Mouse (Mus musculus) megakaryocyte, embryonic 14.5 days (primary cell): ENCODE results near the gene Golga2. TPM values are rescaled to one million over a fixed set of nuclear protein-coding genes. Genes with fewer than 3 reads are reported as not detected.

ENCODE experiments used
- H3K27me3 ChIP-seq: replicated peaks from 2 replicates; pipeline ENCODE3; 2012; ENCODE audit warnings: inconsistent platforms
- H3K36me3 ChIP-seq: replicated peaks from 2 replicates; pipeline ENCODE3; 2012; ENCODE audit warnings: low read length, inconsistent platforms, mixed read lengths
- H3K4me1 ChIP-seq: 2 replicates; pipeline ENCODE4 v1.6.1; 2012; ENCODE audit warnings: inconsistent platforms
- H3K4me3 ChIP-seq: replicated peaks from 2 replicates; pipeline ENCODE3; 2012; ENCODE audit warnings: moderate library complexity, mild to moderate bottlenecking, inconsistent platforms
- H3K9me3 ChIP-seq: 2 replicates; pipeline ENCODE4 v1.6.1; 2012; ENCODE audit warnings: inconsistent platforms
- FLI1 ChIP-seq: IDR thresholded peaks from 2 replicates; pipeline ENCODE4 v1.6.1; 2012; ENCODE audit warnings: low read length, inconsistent platforms, mixed read lengths
- GATA1 ChIP-seq: IDR thresholded peaks from 3 replicates; pipeline ENCODE4 v1.6.1; 2012; ENCODE audit warnings: mixed read lengths, low read length, inconsistent platforms, borderline replicate concordance
- polyA plus RNA-seq: library from polyadenylated mRNA; stranded (reverse); fragments of >175 nt; gene quantifications from 2 replicates; pipeline ENCODE4 v1.2.3, GENCODE M21; 2012; ENCODE audit warnings: low replicate concordance; ENCODE audit not compliant: insufficient read depth

Golga2 gene
- polyA plus RNA-seq, 1 experiment = 26.0 TPM

DNA sequence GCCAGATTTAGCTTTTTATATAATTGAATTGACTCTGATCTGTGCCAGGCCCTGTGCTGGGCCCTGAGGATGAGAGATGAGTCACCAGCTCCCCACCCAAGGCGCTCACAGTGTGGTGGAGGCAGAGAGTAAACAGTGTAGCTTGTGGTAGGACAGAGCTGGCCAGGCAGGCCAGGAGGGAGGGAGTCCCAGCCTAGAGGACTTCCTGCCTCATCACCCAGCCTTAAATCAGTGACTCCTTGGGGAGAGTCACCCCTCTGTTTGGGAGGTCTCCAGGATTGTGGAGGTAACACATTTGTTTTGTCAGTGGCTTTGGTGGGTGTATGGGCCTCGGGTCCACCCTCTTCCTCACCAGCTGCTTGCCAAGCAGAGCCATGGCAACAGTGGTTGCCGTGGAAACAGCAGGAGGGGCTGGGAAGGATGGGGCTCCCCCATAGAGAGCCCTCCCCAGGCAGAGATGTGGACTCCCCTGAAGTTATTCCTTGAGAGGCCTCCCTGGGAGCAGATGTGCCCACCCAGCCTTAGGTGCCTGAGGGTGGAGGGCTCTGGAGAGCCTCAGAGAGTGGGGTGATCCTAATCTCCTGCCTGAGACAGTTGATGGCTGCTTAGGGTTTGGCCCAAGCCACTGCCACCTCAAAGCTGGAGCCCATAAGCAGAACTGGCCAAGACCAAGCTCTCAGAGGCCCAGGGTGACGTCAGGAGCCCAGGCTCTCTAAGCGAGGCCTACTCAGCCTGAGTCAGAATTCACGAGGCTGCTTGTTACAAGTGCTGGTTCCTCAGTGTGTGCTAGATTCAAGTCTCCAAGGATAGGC, 55.6 kb downstream of the Golga2 start:
- peaks cover 69% of the 10 kb centered on the region for H3K27me3 ChIP-seq
- no peaks in the 10 kb centered on the region for H3K36me3 ChIP-seq
- H3K9me3 ChIP-seq = peaks cover 5% of the 10 kb centered on the region
- H3K4me1 ChIP-seq = peaks cover 4% of the 10 kb centered on the region; the same call in 1 of the 2 replicates
- no peak overlapping the region for H3K4me3 ChIP-seq
- TF ChIP-seq GATA1 = no peak
- TF ChIP-seq FLI1 = no peak

DNA sequence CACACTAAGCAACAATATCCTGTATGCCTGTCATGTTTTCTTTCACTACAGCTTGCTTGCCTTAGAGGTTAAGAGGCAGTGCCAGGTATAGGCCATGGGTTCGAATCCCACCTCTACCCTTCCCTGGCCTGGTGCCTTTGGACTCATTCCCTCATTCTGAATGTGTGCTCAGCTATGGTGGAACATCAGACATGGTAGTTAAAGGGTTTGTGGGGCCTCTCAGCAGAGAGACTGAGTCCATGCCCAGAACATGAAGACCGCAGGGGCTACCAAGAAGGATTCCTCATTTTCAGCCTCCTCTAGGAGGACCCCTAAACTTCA, 56.1 kb downstream of the Golga2 start:
- peaks cover 69% of the 10 kb centered on the region for H3K27me3 ChIP-seq
- TF ChIP-seq FLI1 (no peak), GATA1 (no peak)

DNA sequence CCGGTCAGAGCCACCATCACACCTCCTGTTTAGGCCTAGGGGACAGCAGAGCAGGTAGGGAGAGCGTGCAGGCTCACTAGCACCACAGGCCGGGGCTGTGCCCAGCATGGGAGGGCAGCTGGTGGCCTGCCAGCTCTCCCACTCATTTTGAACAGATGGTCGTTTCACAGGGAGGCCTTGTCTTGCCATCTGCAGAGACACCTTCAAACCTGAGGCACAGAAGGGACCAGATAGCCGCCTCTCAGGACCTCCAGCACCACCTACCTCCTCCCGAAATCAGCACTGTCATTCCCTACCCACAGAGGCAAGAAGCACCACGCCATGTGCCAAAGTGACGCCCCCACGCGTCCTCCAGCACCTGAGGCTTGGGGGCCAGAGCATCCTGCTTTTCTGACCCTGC, 56.9 kb downstream of the Golga2 start:
- peaks cover 77% of the 10 kb centered on the region for H3K27me3 ChIP-seq
- peaks cover 9% of the 10 kb centered on the region; the same call in 1 of the 2 replicates for H3K4me1 ChIP-seq
- H3K36me3 ChIP-seq = no peaks in the 10 kb centered on the region
- H3K4me3 ChIP-seq = no peak overlapping the region
- H3K9me3 ChIP-seq = no peaks in the 10 kb centered on the region
- TF ChIP-seq FLI1 (no peak), GATA1 (no peak)

More for the DNA sequence above, 56.1 kb downstream of the Golga2 start:
- H3K36me3 ChIP-seq = no peaks in the 10 kb centered on the region
- H3K4me1 ChIP-seq = peaks cover 4% of the 10 kb centered on the region; the same call in 1 of the 2 replicates
- no peak overlapping the region for H3K4me3 ChIP-seq
- H3K9me3 ChIP-seq = no peaks in the 10 kb centered on the region

DNA sequence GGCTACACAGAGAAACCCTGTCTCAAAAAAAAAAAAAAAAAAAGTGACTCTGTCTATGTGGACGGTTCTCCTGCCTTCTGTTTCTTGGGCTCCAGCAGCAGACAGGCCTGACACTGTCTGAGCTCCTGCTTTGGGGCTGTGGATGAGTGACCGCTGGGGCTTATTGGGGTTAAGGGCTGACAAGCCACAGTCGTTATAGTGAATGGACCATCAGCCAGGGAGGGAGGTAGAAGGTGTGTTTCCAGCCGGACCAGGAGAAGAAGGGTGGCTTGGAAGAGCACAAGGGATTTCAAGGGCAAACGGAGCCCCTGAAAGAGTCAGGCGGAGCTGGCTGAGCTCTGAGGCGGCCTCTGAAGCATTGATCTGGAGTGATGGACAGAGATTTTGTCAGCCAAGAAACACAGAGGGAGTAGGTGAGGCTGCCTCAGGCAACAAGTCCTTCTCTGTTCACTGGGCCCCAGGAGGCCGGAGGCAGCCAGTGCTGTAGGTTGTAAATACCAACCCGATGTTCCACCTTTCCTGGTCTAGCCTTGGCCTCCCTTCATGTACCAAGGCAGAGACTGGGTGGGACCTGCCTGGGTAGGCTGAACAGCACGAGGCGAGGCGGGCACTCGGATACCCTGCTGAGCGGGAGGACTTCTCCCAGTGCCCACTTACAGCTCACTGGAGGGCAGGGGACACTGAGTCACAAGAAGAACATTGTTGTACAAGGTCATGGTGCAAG, 57.6 kb downstream of the Golga2 start:
- Histone ChIP-seq H3K4me1 (peaks cover 16% of the 10 kb centered on the region; the same call in 1 of the 2 replicates), H3K4me3 (no peak overlapping the region), H3K27me3 (peaks cover 81% of the 10 kb centered on the region), H3K36me3 (no peaks in the 10 kb centered on the region), H3K9me3 (no peaks in the 10 kb centered on the region)
- TF ChIP-seq FLI1 (no peak), GATA1 (no peak)

DNA sequence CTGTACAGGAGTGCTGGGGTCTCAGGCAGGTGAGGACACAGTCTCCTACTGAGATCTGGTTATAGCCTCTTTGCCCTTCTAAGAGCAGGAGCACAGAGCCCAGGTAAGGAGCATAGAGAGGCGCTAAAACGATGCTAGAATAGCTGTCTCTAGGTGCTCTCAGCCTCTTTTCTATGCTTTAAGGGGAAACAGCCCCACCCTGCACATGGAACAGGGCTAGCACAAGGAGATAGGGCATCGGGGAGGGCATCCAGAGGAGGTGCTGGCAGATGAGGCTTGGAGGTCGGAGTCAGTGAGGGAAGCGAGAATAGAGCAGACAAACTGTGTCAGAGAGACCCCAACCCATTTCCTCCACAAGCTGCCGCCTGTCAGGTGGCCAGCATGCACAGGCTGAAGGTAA, 59.8 kb downstream of the Golga2 start:
- Histone ChIP-seq H3K36me3 (no peaks in the 10 kb centered on the region), H3K27me3 (peaks cover 82% of the 10 kb centered on the region), H3K4me1 (peaks cover 38% of the 10 kb centered on the region), H3K4me3 (no peak overlapping the region), H3K9me3 (no peaks in the 10 kb centered on the region)
- TF ChIP-seq GATA1 = no peak
- no peak for TF ChIP-seq FLI1

DNA sequence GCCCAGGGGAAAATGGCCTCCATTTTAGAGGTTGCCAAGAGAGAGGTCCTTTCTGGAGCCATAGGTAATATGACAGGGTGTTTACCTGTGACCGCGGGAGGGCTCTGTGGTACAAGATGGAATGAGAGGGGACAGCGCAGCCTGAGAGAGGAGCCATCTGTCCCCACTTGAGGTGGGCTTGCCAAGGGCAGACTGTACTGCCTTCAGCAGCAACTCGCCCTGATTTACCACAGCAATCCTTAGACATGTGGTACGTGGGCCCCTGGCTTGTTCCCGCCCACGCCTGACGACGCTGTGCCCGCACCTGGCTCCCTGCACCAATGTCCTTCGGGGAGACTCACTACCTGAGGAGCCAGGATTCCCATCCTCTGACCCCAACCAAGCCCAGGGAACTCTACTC, 61.1 kb downstream of the Golga2 start:
- Histone ChIP-seq H3K4me1 (peaks cover 50% of the 10 kb centered on the region), H3K27me3 (peaks cover 83% of the 10 kb centered on the region), H3K9me3 (no peaks in the 10 kb centered on the region), H3K4me3 (no peak overlapping the region), H3K36me3 (no peaks in the 10 kb centered on the region)
- TF ChIP-seq GATA1 = no peak
- TF ChIP-seq FLI1 = no peak

DNA sequence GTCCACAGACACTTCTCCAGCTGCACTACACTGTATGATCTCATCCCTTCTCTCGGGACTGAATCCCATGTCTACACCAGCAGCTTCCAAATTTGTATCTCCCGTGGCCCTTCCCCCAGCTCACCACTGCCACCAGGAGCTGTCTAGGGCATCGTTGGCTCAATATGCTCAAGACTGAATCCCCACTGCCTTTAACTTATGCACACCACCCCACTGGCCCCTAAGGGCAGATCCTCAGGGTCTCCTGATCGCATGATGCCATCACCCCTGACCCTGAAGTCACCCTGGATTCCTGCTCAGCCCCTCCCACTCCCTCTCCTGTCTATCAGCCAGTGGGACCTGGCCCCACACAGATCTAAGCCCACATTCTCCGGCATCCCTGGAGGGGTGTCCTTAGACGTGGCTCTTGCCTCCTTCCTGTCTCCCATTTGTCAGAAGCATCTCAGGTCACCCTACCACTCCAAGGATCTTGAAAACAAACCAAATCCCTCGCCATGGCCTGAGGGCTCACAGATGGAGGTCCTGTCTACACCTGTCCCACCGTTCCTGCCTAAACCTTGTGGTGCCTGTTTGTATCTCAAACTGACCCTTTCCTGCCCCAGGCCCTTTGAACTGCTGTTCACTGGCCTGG, 62.6 kb downstream of the Golga2 start:
- Histone ChIP-seq H3K4me1 (peaks cover 56% of the 10 kb centered on the region), H3K36me3 (no peaks in the 10 kb centered on the region), H3K27me3 (peaks cover 72% of the 10 kb centered on the region), H3K4me3 (no peak overlapping the region), H3K9me3 (no peaks in the 10 kb centered on the region)
- TF ChIP-seq FLI1 = no peak
- TF ChIP-seq GATA1 = no peak

DNA sequence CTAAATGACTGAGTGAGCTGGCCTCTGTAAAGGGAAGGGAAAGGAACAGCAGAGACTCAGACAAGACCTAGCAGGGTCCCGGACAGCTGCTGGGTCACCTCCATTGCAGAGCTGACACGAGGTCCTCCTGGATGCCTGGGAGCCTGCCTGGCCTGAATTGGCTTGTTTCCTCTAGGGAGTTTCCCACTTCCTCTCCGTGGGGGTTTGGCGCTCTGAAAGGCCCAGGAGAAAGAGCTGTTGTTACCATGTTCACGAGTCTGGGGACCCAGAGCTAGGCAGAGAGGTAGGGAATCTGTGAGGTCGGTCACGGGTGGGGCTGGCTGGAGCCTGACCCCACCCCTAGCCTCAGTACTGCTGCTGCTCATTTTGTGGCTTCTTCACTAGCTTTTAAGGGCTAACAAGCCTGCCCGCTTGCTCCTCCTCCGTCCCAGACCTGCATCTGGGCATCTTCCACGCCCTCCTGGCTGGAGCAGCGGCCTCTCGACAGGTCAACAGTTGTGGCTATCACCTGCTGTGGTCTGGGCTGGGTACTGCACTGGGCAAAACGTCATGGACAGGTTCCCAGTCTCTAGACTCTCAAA, 63.4 kb downstream of the Golga2 start:
- Histone ChIP-seq H3K4me1 (peaks cover 56% of the 10 kb centered on the region), H3K4me3 (no peak overlapping the region), H3K27me3 (peaks cover 67% of the 10 kb centered on the region), H3K36me3 (no peaks in the 10 kb centered on the region), H3K9me3 (no peaks in the 10 kb centered on the region)
- TF ChIP-seq GATA1 (no peak), FLI1 (no peak)

DNA sequence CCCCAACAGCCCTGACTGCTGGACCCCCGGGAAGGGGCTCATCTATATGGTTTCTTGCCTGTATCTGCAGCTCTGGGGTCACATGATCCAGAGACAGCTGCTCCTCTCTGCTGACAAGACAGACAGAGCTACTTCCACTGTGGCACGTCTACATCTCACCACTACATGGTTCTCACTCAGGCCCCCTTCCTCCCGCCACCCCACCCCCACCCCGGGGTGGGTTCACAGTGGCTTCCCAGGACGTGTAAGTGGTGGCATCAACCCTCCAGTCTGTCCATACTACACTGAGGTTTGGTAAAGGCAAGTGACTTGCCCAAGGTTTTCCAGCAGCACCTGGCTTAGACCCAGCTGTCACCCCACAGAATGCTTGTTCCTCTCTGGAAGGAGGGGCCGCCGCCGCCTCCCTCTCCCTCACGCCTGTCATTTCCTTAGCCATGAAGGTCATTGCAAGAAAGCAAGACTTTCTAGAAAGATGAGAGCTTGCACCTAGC, 64.3 kb downstream of the Golga2 start:
- peaks cover 67% of the 10 kb centered on the region for H3K27me3 ChIP-seq
- H3K36me3 ChIP-seq = no peaks in the 10 kb centered on the region
- no peak overlapping the region for H3K4me3 ChIP-seq
- no peak for TF ChIP-seq FLI1
- no peak for TF ChIP-seq GATA1
- no peaks in the 10 kb centered on the region for H3K9me3 ChIP-seq
- H3K4me1 ChIP-seq = peaks cover 56% of the 10 kb centered on the region

DNA sequence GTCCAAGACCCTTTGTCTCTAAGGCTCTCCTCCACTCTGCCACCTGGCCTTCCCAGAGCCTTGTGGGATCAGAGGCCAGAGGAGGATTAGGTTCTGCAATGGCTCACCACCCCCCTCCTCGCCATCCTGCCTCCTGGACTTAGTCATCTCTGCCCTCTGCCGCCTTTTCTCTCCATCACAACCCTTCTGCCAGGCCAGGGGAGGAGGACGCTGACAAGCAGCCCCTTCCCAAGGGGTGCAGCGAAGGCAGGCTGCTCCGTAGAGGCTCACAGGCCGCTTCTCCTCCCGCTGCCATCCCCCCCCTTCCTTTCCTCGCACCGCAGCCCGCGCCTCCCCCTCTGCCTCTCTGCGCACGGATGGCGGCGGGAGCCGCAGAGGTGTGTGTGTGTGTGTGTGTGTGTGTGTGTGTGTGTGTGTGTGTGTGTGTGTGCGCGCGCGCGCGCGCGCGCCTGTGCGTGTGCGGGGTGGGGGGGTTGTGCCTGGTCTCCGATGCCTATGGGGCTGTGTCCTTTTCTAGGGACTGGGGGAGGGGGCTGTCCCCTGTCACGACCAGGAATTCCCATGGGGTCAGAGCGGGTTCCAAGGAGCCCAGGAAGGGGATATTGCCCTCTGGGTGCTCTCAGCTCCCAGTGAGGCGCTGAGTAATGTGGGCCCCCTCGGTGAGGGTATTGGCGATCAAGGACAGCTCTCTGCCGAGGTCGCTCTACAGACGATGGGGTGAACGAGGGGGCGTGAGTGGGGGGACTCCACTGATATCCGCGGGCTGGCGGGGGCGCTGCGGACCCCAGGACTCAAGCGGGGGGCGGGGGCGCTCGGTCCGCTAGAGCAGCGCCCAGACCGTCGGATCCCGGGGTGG, 65.2 kb downstream of the Golga2 start, which contains the start of gene Ciz1:
TSS of gene Ciz1 (plus strand) at position 177 of the 856 bp plus-strand sequence.
- TF ChIP-seq GATA1 (no peak), FLI1 (no peak)
- peaks cover 59% of the 10 kb centered on the region for H3K27me3 ChIP-seq
- no peaks in the 10 kb centered on the region for H3K9me3 ChIP-seq
- H3K4me1 ChIP-seq = peaks cover 63% of the 10 kb centered on the region
- H3K4me3 ChIP-seq = peak within 1 kb of the TSS; percentile 93
- no peaks in the 10 kb centered on the region for H3K36me3 ChIP-seq
